Comparison of ENCODE assay signal across 22 mouse cellular contexts in genomic region chr14:9400861-9401260, GRCm38 (mm10).
"Had no signal": no experiment of that assay in that cellular context is flagged by ENCODE, and none has a peak within 500 bp of the region (broad histone marks: within the 10 kb centered on the region; RNA-seq: fewer than 3 reads in every experiment).

No protein-coding gene starts in this region.

- H3K4me2 ChIP-seq: heart, embryonic 11.5 days; heart, embryonic 13.5 days; heart, embryonic 15.5 days; hindbrain, embryonic 13.5 days; hindbrain, embryonic 15.5 days; limb, embryonic 12.5 days had no signal

- H3K4me3 ChIP-seq: heart, embryonic 13.5 days; heart, embryonic 15.5 days; hindbrain, embryonic 13.5 days; hindbrain, embryonic 15.5 days; layer of hippocampus, adult 2 months; left cerebral cortex, adult 2 months; limb, embryonic 10.5 days; limb, embryonic 12.5 days had no signal

- H3K9ac ChIP-seq: forebrain, postnatal 0 days; heart, embryonic 13.5 days; heart, embryonic 15.5 days; hindbrain, embryonic 13.5 days; hindbrain, embryonic 15.5 days; limb, embryonic 12.5 days had no signal

- H3K36me3 ChIP-seq: heart, embryonic 13.5 days; heart, embryonic 15.5 days; hindbrain, embryonic 13.5 days; hindbrain, embryonic 15.5 days; limb, embryonic 10.5 days; limb, embryonic 12.5 days had no signal

- H3K4me1 ChIP-seq: heart, embryonic 15.5 days; hindbrain, embryonic 13.5 days; hindbrain, embryonic 15.5 days; limb, embryonic 10.5 days; limb, embryonic 12.5 days had no signal

- H3K9me3 ChIP-seq: heart, embryonic 13.5 days; heart, embryonic 15.5 days; hindbrain, embryonic 13.5 days; hindbrain, embryonic 15.5 days; limb, embryonic 10.5 days; limb, embryonic 12.5 days had no signal

- ATAC-seq: forebrain, postnatal 0 days; hindbrain, postnatal 0 days; intestine, embryonic 16.5 days had no signal

- H3K27me3 ChIP-seq: heart, embryonic 13.5 days; heart, embryonic 15.5 days; hindbrain, embryonic 13.5 days; hindbrain, embryonic 15.5 days; limb, embryonic 12.5 days had no signal

- H3K27ac ChIP-seq: heart, embryonic 13.5 days; heart, embryonic 15.5 days; hindbrain, embryonic 13.5 days; hindbrain, embryonic 15.5 days; hindbrain, postnatal 0 days; layer of hippocampus, adult 2 months; left cerebral cortex, adult 2 months; limb, embryonic 10.5 days; limb, embryonic 12.5 days had no signal

- DNase-seq: forebrain, postnatal 0 days; gastrocnemius, postnatal 14 days; gastrocnemius, postnatal 36 days; heart, adult 18-20 months; heart, postnatal 14 days; heart, postnatal 36 days; kidney, adult 18-20 months; kidney, adult 8-10 months; kidney, postnatal 10 days; kidney, postnatal 25 days; kidney, postnatal 4 days had no signal
